Mouse (Mus musculus) gastrocnemius, postnatal 14 days (tissue): ENCODE measurements around the gene Ubr4. TPM values are rescaled to one million over a fixed set of nuclear protein-coding genes. Genes with fewer than 3 reads are reported as not detected.

Experiments
- DNase-seq: peaks from one replicate; pipeline ENCODE4 v3.0.0; 2021; ENCODE audit warnings: mixed read lengths
- intact Hi-C: fragments of 180-260 bp; cut with DNase I; formaldehyde crosslinking; loops from one replicate; pipeline ENCODE4 v1.15.1; 2025; ENCODE audit warnings: low total_unique reads
- long read RNA-seq, 2 experiments: library from polyadenylated mRNA; stranded (forward); transcript quantifications; one replicate each; pipeline ENCODE4 v2.0.0; 2021
- total RNA-seq, 2 experiments: library from RNA; stranded (reverse); gene quantifications; 2 replicates each; pipeline ENCODE4 v1.2.3; 2021

The Ubr4 gene
- 10 to 100 TPM; 71.7 to 73.6 TPM for total RNA-seq
- long read RNA-seq, experiment 1, partial matches to known transcripts = 13 of 15 reads
- long read RNA-seq, experiment 1, other reads (novel, unspliced or antisense) = 2 of 15 reads
- long read RNA-seq, experiment 2, partial matches to known transcripts = 11 of 14 reads
- long read RNA-seq, experiment 2, other reads (novel, unspliced or antisense) = 3 of 14 reads

- DNase-seq = peak; percentile 85
- intact Hi-C loops = no loop called here
Measured at GRCm38 (mm10) chr4:139351931-139352711, at the start of gene Ubr4, which contains the start of the genes Mrto4 and Emc1. Gene Ubr4 (plus strand): TSS chr4:139352609. Gene Mrto4 (minus strand): TSS chr4:139352576. Gene Emc1 (plus strand): TSS chr4:139352587.

- intact Hi-C loops = no loop called here
Measured at GRCm38 (mm10) chr4:139305521-139305920, 46.9 kb upstream of the Ubr4 start.

DNA sequence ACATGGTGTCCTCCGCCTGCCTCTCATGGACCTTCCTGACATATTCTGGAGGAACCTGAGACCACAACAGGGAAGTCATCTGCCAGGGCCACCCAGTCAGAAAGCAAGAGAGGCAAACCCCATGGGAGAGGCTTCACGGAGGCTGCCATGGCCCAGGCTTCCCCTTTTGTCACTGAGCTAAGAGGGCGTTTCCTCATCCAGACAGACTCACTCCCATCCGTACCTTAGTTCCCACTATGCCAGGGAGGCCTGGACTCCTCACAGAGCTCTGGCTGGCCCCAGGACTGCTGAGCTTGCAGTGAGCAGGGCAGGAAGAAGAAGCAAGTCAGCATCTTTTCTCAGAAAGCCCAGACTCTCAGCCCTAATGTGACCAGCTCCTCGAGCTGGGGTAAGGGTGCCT, 44.5 kb upstream of the Ubr4 start:
- DNase-seq = no peak
- intact Hi-C loops = no loop called here

More at GRCm38 (mm10) chr4:139305521-139305920, 46.9 kb upstream of the Ubr4 start:
- no peak for DNase-seq

DNA sequence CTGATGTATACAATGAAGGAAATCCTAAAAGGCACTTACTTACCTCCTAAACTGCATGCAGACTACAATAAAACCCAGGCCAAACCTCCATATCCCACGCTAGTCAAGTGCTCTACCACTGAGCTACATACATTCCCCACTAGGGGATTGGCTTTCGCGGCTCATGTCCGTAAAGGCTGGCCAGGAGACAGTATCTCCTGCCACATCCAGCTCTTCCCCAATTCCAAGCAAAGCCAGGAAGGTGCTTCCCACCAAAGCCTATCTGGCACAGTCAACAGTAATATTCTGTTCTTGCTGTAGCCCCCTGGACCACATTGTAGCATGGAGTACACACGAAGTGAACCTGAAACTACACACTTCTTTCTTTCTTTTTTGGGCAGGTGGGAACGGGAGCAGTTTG, 42.8 kb upstream of the Ubr4 start:
- no peak for DNase-seq
- intact Hi-C loops = no loop called here

- peak; percentile 97 for DNase-seq
- intact Hi-C loops = no loop called here
Measured at GRCm38 (mm10) chr4:139310171-139310898, 42.1 kb upstream of the Ubr4 start, which contains the start of the genes Pqlc2 and Akr7a5. Gene Pqlc2 (minus strand): TSS chr4:139310708. Gene Akr7a5 (plus strand): TSS chr4:139310744.

GRCm38 (mm10) chr4:139310899-139311701, 41.3 kb upstream of the Ubr4 start:
- DNase-seq = no peak
- intact Hi-C loops = no loop called here

- intact Hi-C loops = no loop called here
- no peak for DNase-seq
Measured at GRCm38 (mm10) chr4:139311707-139312106, 40.7 kb upstream of the Ubr4 start.

DNA sequence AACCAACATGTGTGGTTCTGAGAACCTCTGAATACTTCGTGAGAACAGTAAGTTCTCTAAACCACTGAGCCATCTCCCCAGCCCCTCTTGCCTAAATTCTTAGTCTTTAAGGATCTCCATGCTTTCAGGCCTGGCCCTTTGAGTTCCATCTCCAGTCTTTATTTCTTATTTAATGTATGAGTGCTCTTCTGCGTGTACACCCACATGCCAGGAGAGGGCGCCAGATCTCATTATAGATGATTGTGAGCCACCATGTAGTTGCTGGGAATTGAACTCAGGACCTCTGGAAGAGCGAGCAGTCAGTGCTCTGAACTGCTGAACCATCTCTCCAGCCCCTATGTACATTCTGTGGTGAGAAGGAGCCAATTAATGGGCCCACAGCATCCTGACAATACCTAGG, 39.8 kb upstream of the Ubr4 start:
- no peak for DNase-seq
- intact Hi-C loops = no loop called here

DNA sequence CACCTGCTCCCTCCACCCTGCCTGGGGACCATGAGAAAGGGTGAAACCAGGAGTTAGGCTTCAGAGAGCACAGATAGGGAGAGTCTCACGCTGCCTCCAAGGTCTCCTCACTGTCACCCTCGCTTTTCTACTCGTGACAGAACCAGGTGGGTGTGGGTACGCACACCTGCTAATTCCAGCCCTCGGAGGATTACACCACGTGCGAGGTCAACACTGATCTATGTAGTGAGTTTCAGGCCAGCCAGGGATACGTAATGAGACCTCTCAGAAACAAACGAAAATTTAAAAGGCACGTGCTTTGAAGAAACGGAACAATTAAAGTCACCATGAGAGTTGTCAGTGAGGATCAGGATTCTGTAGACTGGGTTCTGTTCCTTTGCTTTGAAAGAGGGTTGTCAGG, 34.0 kb upstream of the Ubr4 start:
- intact Hi-C loops = no loop called here
- no peak for DNase-seq

DNA sequence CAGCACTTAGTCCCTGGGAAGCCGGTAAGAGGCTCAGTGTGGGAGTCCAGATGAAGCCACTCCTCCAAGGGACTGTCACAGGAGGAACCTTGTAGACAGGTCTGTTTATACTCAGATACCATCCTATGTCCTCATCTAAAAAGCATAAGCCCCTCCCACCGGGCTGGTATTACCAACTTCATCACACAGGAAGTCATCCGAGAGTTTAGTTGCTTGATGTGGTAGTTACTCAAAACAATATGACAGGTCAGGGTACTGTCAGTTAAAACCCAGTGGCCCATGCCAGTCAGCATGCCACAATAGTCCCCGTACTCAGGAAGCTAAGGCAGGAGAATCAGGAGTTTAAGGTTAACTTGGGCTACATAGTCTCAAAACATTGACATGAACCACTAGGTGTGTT, 32.7 kb upstream of the Ubr4 start:
- intact Hi-C loops = no loop called here
- DNase-seq = no peak

DNA sequence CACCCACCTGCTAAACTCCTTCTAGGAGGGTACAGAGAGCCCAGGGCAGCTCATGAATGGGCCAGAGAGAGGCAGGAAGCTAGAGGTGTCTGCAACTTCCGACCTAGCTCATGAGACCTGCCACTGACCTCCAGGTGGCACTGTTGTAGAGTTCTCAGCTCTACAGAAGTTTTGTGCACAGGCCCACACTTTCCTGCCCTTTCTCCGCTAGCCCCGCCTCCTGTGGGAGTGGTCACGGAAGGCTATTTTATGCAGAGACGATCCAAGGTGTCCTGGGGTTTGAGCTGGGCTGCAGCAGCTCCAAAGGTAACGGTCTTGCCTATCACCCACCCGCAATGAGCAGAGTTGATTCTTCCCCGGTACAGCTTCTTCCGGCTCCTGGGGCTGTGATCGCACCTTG, 21.8 kb upstream of the Ubr4 start:
- peak; percentile 70 for DNase-seq
- intact Hi-C loops = loop anchor here (10.0 kb wide), 1 partner anchor 246 kb away; no protein-coding TSS in a partner anchor

- intact Hi-C loops = loop anchor here (10.0 kb wide), 1 partner anchor 250 kb away; no protein-coding TSS in a partner anchor
- no peak for DNase-seq
Measured at GRCm38 (mm10) chr4:139334631-139335295, 17.6 kb upstream of the Ubr4 start.

DNA sequence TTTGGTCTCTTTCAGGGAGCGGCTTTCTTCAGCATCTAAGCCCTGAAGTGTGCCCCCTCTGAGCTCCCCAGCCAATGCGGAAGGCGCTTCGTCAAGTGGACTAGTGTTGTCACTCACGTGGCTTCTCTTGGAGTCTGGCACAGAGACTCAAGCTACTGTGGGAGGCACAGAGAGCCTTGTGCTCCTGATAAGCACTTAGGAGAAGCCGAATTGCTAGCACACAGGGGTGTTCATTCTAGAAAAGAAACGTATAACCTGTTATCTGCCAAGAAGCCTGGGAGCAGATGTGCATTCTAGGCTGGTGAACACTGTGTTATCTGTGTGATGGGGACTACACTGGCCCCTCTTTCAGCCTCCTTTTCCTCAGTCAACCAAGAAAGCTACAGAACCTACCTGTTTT, 16.9 kb upstream of the Ubr4 start:
- intact Hi-C loops = loop anchor here (10.0 kb wide), 1 partner anchor 251 kb away; no protein-coding TSS in a partner anchor
- DNase-seq = no peak

DNA sequence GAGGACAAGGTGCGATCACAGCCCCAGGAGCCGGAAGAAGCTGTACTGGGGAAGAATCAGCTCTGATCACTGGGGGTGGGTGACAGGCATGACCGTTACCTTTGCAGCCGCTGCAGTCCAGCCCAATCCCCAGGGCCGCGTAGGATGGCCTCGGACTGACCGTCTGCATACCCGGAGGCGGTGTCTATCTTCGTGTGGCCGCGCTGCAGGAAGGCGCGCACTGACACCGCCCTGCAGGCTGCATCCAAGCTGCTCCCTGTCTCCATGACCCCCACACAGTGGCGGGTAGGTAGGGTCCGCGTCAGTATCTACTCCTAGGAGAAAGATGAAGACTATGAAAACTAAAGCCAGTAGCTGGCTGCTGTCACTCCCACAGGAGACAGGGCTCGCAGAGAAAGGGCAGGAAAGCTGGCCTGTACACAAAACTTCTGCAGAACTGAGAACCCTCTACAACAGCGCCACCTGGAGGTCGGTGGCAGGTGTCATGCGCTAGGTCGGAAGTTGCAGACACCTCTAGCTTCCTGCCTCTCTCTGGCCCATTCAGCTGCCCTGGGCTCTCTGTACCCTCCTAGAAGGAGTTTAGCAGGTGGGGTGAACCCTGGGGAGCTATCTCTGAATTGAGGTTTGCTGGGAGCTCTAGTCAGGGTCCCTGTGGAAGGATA, 15.5 kb upstream of the Ubr4 start:
- intact Hi-C loops = loop anchor here (10.0 kb wide), 1 partner anchor 252 kb away; no protein-coding TSS in a partner anchor
- peak; percentile 78 for DNase-seq

DNA sequence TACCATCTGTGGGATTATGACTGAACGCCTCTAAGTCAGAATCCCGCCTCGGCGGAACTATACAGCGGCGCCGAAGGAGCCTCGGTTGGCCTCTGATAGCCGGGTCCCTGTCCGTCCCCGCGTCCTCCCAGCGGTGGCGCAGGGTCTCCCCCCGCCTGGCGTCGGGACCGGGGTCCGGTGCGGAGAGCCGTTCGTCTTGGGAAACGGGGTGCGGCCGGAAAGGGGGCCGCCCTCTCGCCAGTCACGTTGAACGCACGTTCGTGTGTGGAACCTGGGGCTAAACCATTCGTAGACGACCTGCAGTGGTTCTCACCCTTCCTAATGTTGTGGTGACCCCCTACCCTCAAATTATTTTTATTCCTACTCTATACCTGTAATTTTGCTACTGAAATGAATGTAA, 14.3 kb upstream of the Ubr4 start:
- DNase-seq = no peak
- intact Hi-C loops = loop anchor here (10.0 kb wide), 1 partner anchor 253 kb away; no protein-coding TSS in a partner anchor

DNA sequence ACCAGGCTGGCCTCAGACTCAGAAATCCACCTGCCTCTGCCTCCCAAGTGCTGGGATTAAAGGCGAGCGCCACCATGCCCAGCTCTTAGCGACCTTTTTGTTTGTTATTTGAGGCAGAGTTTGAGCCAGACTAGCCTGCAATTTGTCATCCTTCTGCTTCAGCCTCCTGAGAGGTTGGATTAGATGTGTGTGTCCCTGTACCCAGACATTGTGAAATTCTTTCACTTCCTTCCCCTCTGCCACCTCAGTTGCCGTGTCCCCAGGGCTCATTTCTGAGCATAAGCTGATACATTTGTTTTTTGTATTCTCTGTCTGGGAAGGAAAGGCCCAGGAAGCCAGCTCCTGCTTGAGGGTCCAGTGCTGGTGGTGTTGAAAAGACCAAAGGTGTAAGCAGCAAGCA, 11.6 kb upstream of the Ubr4 start:
- DNase-seq = no peak
- intact Hi-C loops = no loop called here

GRCm38 (mm10) chr4:139341556-139342233, 10.7 kb upstream of the Ubr4 start:
- intact Hi-C loops = no loop called here
- DNase-seq = no peak

DNA sequence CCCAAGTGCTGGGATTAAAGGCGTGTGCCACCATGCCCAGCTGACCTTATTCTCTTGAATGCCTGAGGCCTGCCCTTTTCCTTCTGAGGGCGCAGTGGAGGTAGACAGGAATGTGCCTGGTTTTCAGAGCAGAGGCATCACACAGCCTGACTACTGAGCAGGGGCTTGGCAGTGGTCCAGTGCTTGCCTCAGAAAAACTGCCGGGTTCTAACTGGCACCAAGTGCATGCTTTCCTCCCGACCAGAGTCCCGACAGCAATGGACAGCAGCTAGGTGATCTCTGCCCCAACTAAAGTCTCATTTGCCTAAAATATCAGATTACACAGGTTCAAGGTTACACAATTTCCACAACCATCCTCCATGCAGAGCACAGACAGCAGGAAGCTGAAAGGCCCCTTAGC, 8.7 kb upstream of the Ubr4 start:
- DNase-seq = no peak
- intact Hi-C loops = no loop called here
